Mouse (Mus musculus): Measurements from ENCODE around the gene Kpna1.

Gene Kpna1

DNA sequence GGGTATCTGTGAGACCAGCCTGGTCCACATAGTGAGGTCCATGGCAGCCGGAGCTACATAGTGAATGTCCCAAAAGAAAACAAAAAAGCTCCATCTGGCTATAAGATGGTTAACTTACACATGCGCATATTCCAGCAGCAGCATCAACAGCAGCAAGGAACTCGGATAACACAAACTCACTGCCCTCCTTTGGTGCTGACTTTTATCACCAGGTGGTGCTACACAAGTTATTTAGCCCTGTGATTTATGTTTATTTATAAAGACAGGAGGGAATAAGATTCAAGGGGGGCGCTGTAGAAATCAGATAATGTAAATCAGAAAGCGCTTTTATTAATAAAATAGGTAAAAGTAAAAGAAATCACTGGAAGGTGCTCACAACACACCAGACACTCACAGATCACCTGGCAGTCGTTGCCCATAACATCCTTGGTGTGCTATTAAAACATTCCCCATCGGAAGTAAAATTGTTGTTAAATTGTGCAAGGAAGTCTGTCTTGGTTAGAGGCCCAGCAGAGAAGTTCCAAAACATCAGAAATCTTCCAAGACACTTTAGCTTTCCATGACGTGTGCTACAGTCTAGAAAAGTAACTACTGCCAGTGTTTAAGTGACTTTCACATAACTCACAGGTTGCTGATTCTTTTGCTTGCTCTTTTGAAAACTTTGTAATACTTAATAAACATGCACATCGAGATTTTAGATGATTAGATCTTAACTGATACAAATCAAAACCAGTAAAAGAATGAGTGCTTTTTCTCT, 91.4 kb downstream of the Kpna1 start:
- in situ Hi-C loops (cut with MboI; ENCODE audit: low sequenced_read_pairs), result no loop called here

DNA sequence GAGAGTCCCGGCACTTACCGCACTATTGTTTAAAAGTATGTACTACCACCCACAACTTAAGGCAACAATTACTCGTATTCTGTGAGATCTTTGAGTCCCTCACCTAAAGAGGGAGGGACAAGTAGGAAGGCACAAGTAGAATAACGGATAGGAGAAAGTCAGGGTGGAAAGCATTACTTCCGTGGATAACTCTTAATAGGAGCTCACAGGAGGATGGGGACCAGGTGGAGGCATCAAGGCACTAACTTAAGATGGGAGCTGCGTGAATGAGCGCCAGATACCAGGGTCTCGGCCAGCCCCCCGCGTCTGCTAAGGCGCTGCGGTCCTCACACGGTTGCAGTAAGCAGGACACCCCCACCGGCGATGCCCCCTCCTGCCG, 92.5 kb downstream of the Kpna1 start:
- in situ Hi-C loops (cut with MboI; ENCODE audit: low sequenced_read_pairs), result no loop called here

DNA sequence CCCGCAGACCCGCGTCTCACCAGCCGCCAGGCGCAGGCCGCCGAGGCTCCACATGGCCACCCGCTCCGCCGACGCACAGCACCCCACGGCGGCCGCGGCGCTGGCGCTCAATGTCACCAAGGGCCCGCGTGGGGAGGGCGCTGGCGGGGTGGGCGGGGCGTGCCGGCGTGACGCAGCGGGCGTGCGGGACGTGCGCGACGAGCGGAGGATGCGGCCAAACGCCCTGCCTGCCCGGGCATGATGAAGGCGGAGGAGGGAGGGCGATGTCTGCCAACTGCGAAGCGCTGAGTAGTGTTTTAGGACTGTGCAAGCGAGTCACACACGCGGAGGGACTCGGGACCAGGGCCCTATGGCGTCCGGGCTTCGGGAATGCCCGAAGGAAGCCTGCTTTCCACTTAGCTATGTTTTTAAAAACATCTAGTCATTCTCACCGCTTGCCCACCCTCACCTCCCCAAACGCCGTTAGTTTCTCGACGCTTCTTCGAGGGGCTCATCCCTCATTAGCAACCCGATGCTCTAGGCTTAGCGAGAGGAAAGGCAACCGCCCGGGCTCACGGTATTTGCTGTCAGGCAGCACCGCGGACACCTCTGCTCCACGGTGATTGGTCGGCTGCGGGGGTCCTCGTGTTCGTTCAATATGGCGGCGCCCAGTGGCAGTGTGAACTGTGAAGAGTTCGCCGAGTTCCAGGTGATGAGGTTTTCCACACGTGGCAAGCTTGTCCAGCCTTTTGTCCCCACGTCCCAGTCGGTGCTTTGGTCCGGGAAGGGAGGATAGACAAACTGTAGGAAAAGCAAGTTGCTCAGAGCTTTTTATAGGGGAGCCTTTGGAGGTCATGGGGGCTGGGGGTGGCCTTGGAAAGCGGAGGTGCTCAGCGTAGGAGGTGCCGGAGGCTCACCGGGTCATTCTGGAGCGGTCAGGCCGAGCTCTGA, 93.2 kb downstream of the Kpna1 start, which contains the start of the genes Fam162a and Ccdc58:
Gene Fam162a, minus strand, starts transcription at position 145 of the 930 bp plus-strand sequence.
Gene Ccdc58, plus strand, starts transcription at position 236 of the 930 bp plus-strand sequence.
- in situ Hi-C loops (cut with MboI; ENCODE audit: low sequenced_read_pairs), result no loop called here

DNA sequence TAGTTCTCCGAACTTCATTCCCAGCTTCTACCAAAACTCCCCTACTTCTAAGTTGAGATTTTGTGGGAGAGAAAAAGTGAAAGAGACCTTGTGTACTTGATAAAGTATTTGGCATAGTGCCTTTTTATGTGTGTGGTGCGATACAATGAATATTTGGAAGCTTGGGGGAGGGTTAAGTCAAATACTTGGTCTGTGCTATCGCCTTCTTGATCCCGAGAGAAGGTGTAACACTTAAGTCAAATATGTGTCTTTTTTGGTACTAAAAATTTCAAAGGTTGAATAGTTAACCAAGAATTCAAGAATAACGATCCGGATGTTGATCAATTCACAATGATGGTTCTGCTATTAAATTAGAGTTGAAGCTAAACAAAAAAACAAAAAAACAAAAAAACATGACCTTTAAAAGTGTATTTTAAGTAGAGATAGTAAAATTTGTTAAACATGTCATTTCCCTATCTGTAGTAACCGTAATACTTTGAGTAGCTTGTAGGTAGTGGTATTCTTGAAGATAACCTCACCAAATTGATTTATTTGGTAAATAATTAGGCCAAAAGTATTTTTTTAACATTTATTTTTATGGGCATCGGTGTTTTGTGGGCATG, 94.0 kb downstream of the Kpna1 start:
- in situ Hi-C loops (cut with MboI; ENCODE audit: low sequenced_read_pairs), result no loop called here

DNA sequence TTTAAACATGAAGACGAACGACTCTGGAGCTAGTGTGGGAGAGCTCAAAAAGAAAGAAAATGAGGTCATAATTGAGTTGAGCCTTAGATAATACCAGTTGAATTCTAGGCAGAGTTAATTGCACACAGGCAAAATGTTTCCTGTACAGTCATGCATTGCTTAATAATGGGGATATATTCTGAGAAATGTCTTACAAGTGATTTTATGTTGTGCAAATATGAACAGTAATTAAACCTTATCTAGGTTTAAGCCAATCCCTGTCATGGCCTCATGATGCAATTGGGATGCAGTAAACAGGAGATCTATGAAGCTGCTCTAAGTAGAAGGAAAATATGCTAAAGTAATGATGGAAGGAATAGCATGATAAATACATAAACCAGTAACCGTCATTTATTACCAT, 96.2 kb downstream of the Kpna1 start:
- in situ Hi-C loops (cut with MboI; ENCODE audit: low sequenced_read_pairs), result no loop called here

DNA sequence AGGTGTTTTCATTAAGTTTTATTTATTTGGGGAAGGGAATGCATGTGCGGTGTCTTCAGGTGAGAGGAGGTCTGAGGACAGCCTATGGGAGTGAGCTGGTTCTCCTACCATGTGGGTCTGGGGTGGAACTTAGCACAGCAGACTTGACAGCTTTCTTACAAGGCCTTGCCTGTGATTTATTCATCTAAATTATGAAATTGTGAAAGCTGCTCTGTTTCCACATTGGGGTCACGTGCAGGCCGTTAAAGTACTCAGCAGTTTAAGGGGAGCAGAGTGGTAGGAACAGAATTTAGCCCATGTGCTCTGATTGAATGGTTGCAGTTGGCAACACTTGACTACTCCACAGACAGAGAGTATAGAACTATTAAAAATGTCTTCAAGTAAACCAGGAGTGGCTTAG, 101.4 kb downstream of the Kpna1 start:
- in situ Hi-C loops (cut with MboI; ENCODE audit: low sequenced_read_pairs), result no loop called here

Measured in CH12F3 (cell line).